Mouse (Mus musculus): ENCODE data around the gene Cnp. TPM values are rescaled to one million over a fixed set of nuclear protein-coding genes. Genes with fewer than 3 reads are reported as not detected.
A peak's percentile ranks its signal among the peaks of the same experiment; 100 is the strongest.

Gene Cnp
- polyA plus RNA-seq, 1 experiment = 10.2 TPM

- Histone ChIP-seq H3K79me2 (ENCODE audit: control insufficient read depth, insufficient read depth) (peaks cover 68% of the 10 kb centered on the region), H3K27me3 (ENCODE audit: control insufficient read depth, insufficient read depth, insufficient read length) (no peaks in the 10 kb centered on the region), H3K79me3 (ENCODE audit: low read depth) (peaks cover 50% of the 10 kb centered on the region), H3K4me3 (ENCODE audit: insufficient read depth, poor library complexity, severe bottlenecking) (peak overlapping the region; percentile 100), H3K36me3 (ENCODE audit: control insufficient read depth, insufficient read depth) (peaks cover 11% of the 10 kb centered on the region), H3ac (ENCODE audit: control insufficient read depth, insufficient read length, low read depth) (peak overlapping the region; percentile 94)
- TF ChIP-seq MYOG (IDR thresholded peaks at IDR 0.05; ENCODE audit: control insufficient read depth, extremely low read depth, insufficient read length) = no peak
- peak; percentile 10 for TF ChIP-seq CTCF (IDR thresholded peaks at IDR 0.05; ENCODE audit: control insufficient read depth, insufficient read depth, insufficient read length)
These were observed 44.8 kb downstream of the Cnp start for GRCm38 (mm10) chr11:100619485-100619975.

- TF ChIP-seq MAX (IDR thresholded peaks at IDR 0.05) = no peak
- no peak for TF ChIP-seq MYOG (IDR thresholded peaks at IDR 0.05; ENCODE audit: control insufficient read depth, extremely low read depth, insufficient read length)
- no peak for TF ChIP-seq CEBPB (IDR thresholded peaks at IDR 0.05; ENCODE audit: low read depth)
- no peak for TF ChIP-seq FOSL1 (IDR thresholded peaks at IDR 0.05; ENCODE audit: insufficient read depth, low read length, poor library complexity, severe bottlenecking)
- TF ChIP-seq USF1 (IDR thresholded peaks at IDR 0.05; ENCODE audit: low read depth) = no peak
- no peak for TF ChIP-seq CTCF (IDR thresholded peaks at IDR 0.05; ENCODE audit: control insufficient read depth, insufficient read depth, insufficient read length)
- TF ChIP-seq MYOD1 (IDR thresholded peaks at IDR 0.05; ENCODE audit: control insufficient read depth, insufficient read length, low read depth) = no peak
- H3K4me3 ChIP-seq (ENCODE audit: insufficient read depth, poor library complexity, severe bottlenecking) = peak within 1 kb of the TSS; percentile 100
- peaks cover 46% of the 10 kb centered on the region for H3K79me3 ChIP-seq (ENCODE audit: low read depth)
- no peaks in the 10 kb centered on the region for H3K27me3 ChIP-seq (ENCODE audit: control insufficient read depth, insufficient read depth, insufficient read length)
- H3K36me3 ChIP-seq (ENCODE audit: control insufficient read depth, insufficient read depth) = peaks cover 14% of the 10 kb centered on the region
- peaks cover 63% of the 10 kb centered on the region for H3K79me2 ChIP-seq (ENCODE audit: control insufficient read depth, insufficient read depth)
- peak within 1 kb of the TSS; percentile 94 for H3ac ChIP-seq (ENCODE audit: control insufficient read depth, insufficient read length, low read depth)
These were observed 45.3 kb downstream of the Cnp start, which contains the start of gene Dnajc7 for GRCm38 (mm10) chr11:100619982-100620381. Dnajc7 (minus strand) TSS chr11:100620168.

DNA sequence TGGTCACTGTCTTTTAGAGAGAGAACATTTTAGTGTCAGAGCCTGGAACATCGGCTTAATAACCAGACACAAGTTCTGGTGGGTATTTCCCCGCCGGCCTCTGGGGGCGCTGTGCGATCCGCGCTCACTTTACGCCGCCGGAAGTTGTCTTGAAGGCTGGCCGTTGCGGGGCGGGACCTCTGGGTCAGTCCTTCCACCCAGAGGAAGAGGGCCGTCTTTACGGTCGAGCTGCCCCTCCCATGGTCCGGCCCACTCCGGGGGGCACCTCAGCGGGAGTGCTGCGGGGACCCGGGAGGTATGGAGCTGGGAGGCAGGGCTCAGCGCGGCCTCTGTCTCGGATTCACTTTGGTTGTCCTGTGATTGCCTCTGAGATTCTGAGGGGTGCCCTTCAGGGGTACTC lies 48.0 kb downstream of the Cnp start:
- Histone ChIP-seq H3K27me3 (ENCODE audit: control insufficient read depth, insufficient read depth, insufficient read length) (no peaks in the 10 kb centered on the region), H3K79me2 (ENCODE audit: control insufficient read depth, insufficient read depth) (peaks cover 36% of the 10 kb centered on the region), H3K4me3 (ENCODE audit: insufficient read depth, poor library complexity, severe bottlenecking) (peak overlapping the region; percentile 83), H3K79me3 (ENCODE audit: low read depth) (peaks cover 18% of the 10 kb centered on the region), H3ac (ENCODE audit: control insufficient read depth, insufficient read length, low read depth) (peak overlapping the region; percentile 27), H3K36me3 (ENCODE audit: control insufficient read depth, insufficient read depth) (peaks cover 17% of the 10 kb centered on the region)
- no peak for TF ChIP-seq MYOD1 (IDR thresholded peaks at IDR 0.05; ENCODE audit: control insufficient read depth, insufficient read length, low read depth)
- no peak for TF ChIP-seq USF1 (IDR thresholded peaks at IDR 0.05; ENCODE audit: low read depth)
- TF ChIP-seq CEBPB (IDR thresholded peaks at IDR 0.05; ENCODE audit: low read depth) = no peak
- no peak for TF ChIP-seq FOSL1 (IDR thresholded peaks at IDR 0.05; ENCODE audit: insufficient read depth, low read length, poor library complexity, severe bottlenecking)
- peak; percentile 77 for TF ChIP-seq CTCF (IDR thresholded peaks at IDR 0.05; ENCODE audit: control insufficient read depth, insufficient read depth, insufficient read length)
- no peak for TF ChIP-seq MYOG (IDR thresholded peaks at IDR 0.05; ENCODE audit: control insufficient read depth, extremely low read depth, insufficient read length)
- peak; percentile 51 for TF ChIP-seq MAX (IDR thresholded peaks at IDR 0.05)

DNA sequence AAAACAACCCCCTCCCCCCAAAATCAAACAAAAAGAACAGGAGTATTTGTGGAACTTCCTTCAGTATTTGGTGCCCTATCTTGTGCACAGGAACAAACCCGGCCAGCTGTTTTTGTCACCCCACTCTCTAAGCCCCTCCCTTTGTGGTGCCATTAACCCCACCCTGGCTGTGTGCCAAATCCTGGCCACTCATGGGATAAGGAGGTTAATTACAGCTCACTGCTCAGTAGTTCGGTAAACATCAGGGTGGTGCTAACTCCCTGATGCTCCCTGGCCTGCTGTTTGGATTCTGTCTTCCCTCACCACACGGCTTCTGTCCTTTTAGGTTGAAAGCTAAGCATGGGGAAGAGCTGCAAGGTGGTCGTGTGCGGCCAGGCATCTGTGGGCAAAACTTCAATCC lies 49.2 kb downstream of the Cnp start:
- Histone ChIP-seq H3K4me3 (ENCODE audit: insufficient read depth, poor library complexity, severe bottlenecking) (no peak overlapping the region), H3ac (ENCODE audit: control insufficient read depth, insufficient read length, low read depth) (no peak overlapping the region), H3K79me3 (ENCODE audit: low read depth) (peaks cover 7% of the 10 kb centered on the region)

DNA sequence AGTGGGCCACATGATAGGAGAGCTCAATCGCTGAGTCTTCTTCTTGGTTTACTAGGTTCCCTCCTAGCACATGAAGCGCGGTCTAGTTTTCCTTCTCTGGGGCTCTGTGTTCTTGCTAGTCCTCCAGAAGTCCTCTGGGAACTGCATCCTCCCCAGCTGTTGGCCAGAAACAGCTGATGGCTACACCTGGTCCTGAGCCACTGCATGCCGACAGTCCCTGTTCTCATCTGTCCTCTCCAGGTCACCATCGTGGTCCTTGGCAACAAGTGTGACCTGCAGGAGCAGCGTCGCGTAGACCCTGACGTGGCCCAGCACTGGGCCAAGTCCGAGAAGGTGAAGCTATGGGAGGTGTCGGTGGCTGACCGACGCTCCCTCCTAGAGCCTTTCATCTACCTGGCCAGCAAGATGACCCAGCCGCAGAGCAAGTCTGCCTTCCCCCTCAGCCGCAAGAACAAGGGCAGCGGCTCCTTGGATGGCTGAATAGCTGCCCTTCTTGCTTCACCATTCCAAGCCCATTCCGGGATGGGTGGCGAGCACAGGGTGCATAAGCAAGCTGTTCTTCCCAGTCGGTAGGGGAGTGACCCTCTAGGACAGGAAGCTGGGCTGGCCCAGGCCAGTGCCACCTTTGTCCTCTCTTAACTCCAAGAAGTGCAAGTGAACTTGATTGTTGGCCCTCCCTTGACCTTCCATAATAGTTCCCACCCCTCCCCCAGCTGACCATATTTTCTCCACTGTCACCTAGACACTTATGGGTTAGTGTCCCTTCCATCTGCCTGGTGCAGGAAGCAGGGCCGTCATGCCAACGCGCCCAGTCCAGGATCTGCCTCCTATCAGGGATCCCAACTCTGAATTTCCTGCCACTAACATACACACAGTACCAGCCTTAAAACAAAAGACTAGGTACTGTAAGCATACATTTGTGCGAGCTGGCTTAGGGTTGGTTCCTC lies 51.3 kb downstream of the Cnp start:
- H3K79me3 ChIP-seq (ENCODE audit: low read depth) = peaks cover 3% of the 10 kb centered on the region
- TF ChIP-seq CEBPB (IDR thresholded peaks at IDR 0.05; ENCODE audit: low read depth) (no peak), MYOD1 (IDR thresholded peaks at IDR 0.05; ENCODE audit: control insufficient read depth, insufficient read length, low read depth) (no peak), USF1 (IDR thresholded peaks at IDR 0.05; ENCODE audit: low read depth) (no peak), FOSL1 (IDR thresholded peaks at IDR 0.05; ENCODE audit: insufficient read depth, low read length, poor library complexity, severe bottlenecking) (no peak), MAX (IDR thresholded peaks at IDR 0.05) (no peak), MYOG (IDR thresholded peaks at IDR 0.05; ENCODE audit: control insufficient read depth, extremely low read depth, insufficient read length) (no peak), CTCF (IDR thresholded peaks at IDR 0.05; ENCODE audit: control insufficient read depth, insufficient read depth, insufficient read length) (no peak)
- H3K27me3 ChIP-seq (ENCODE audit: control insufficient read depth, insufficient read depth, insufficient read length) = no peaks in the 10 kb centered on the region
- H3K4me3 ChIP-seq (ENCODE audit: insufficient read depth, poor library complexity, severe bottlenecking) = no peak overlapping the region
- H3ac ChIP-seq (ENCODE audit: control insufficient read depth, insufficient read length, low read depth) = no peak overlapping the region
- peaks cover 17% of the 10 kb centered on the region for H3K36me3 ChIP-seq (ENCODE audit: control insufficient read depth, insufficient read depth)
- peaks cover 14% of the 10 kb centered on the region for H3K79me2 ChIP-seq (ENCODE audit: control insufficient read depth, insufficient read depth)

More for the DNA sequence above, 49.2 kb downstream of the Cnp start:
- TF ChIP-seq CTCF (IDR thresholded peaks at IDR 0.05; ENCODE audit: control insufficient read depth, insufficient read depth, insufficient read length) (no peak), FOSL1 (IDR thresholded peaks at IDR 0.05; ENCODE audit: insufficient read depth, low read length, poor library complexity, severe bottlenecking) (no peak), MYOD1 (IDR thresholded peaks at IDR 0.05; ENCODE audit: control insufficient read depth, insufficient read length, low read depth) (no peak), CEBPB (IDR thresholded peaks at IDR 0.05; ENCODE audit: low read depth) (no peak), MAX (IDR thresholded peaks at IDR 0.05) (no peak), MYOG (IDR thresholded peaks at IDR 0.05; ENCODE audit: control insufficient read depth, extremely low read depth, insufficient read length) (no peak), USF1 (IDR thresholded peaks at IDR 0.05; ENCODE audit: low read depth) (no peak)
- H3K36me3 ChIP-seq (ENCODE audit: control insufficient read depth, insufficient read depth) = peaks cover 17% of the 10 kb centered on the region
- no peaks in the 10 kb centered on the region for H3K27me3 ChIP-seq (ENCODE audit: control insufficient read depth, insufficient read depth, insufficient read length)
- peaks cover 24% of the 10 kb centered on the region for H3K79me2 ChIP-seq (ENCODE audit: control insufficient read depth, insufficient read depth)
